Mouse (Mus musculus): ENCODE measurements around the gene Cep83. TPM values are rescaled to one million over a fixed set of nuclear protein-coding genes. Genes with fewer than 3 reads are reported as not detected.

The Cep83 gene
- polyA plus RNA-seq, 1 experiment from 2014 or later, result 18.4 TPM

- ATAC-seq, result no peak
- Histone ChIP-seq H3K4me2 (ENCODE audit: low read length) (no peak overlapping the region), H3K4me3 (ENCODE audit: low read depth, low read length) (no peak overlapping the region), H3K9me3 (replicated peaks; ENCODE audit: control insufficient read depth, low read length) (no peaks in the 10 kb centered on the region), H3K4me1 (ENCODE audit: control insufficient read depth, insufficient read depth, low read length) (peaks cover 9% of the 10 kb centered on the region), H3K27ac (ENCODE audit: low read depth, low read length) (no peak overlapping the region), H3K36me3 (ENCODE audit: control insufficient read depth, insufficient read depth, low read length) (peaks cover 6% of the 10 kb centered on the region; the same call in 1 of the 2 replicates), H3K27me3 (replicated peaks; ENCODE audit: control insufficient read depth, insufficient read depth, low read length) (no peaks in the 10 kb centered on the region), H3K9ac (ENCODE audit: low read length) (no peak overlapping the region)
- DNase-seq (ENCODE audit: low spot score), result no peak
- WGBS, result 90% methylated on average over 7 of the region's 7 CpGs
These were observed 121.6 kb downstream of the Cep83 start for GRCm38 (mm10) chr10:94809946-94810472.

GRCm38 (mm10) chr10:94811907-94812851, 123.7 kb downstream of the Cep83 start:
- Histone ChIP-seq H3K4me2 (ENCODE audit: low read length) (no peak overlapping the region), H3K36me3 (ENCODE audit: control insufficient read depth, insufficient read depth, low read length) (peaks cover 6% of the 10 kb centered on the region; the same call in 1 of the 2 replicates), H3K27ac (ENCODE audit: low read depth, low read length) (peak overlapping the region; percentile 29; the same call in 1 of the 2 replicates), H3K9ac (ENCODE audit: low read length) (no peak overlapping the region), H3K4me3 (ENCODE audit: low read depth, low read length) (no peak overlapping the region), H3K9me3 (replicated peaks; ENCODE audit: control insufficient read depth, low read length) (no peaks in the 10 kb centered on the region), H3K4me1 (ENCODE audit: control insufficient read depth, insufficient read depth, low read length) (peaks cover 9% of the 10 kb centered on the region), H3K27me3 (replicated peaks; ENCODE audit: control insufficient read depth, insufficient read depth, low read length) (no peaks in the 10 kb centered on the region)
- DNase-seq (ENCODE audit: low spot score) (peak; percentile 53), ATAC-seq (peak; percentile 49)
- 57% methylated on average over 17 of the region's 17 CpGs for WGBS

GRCm38 (mm10) chr10:94818127-94818526, 129.7 kb downstream of the Cep83 start:
- WGBS, result 91% methylated on average over 3 of the region's 3 CpGs
- no peak overlapping the region for H3K27ac ChIP-seq (ENCODE audit: low read depth, low read length)
- H3K4me2 ChIP-seq (ENCODE audit: low read length), result no peak overlapping the region
- peaks cover 4% of the 10 kb centered on the region; the same call in 1 of the 2 replicates for H3K4me1 ChIP-seq (ENCODE audit: control insufficient read depth, insufficient read depth, low read length)
- H3K9ac ChIP-seq (ENCODE audit: low read length), result no peak overlapping the region
- H3K36me3 ChIP-seq (ENCODE audit: control insufficient read depth, insufficient read depth, low read length), result no peaks in the 10 kb centered on the region
- no peaks in the 10 kb centered on the region for H3K9me3 ChIP-seq (replicated peaks; ENCODE audit: control insufficient read depth, low read length)
- no peak for DNase-seq (ENCODE audit: low spot score)
- H3K27me3 ChIP-seq (replicated peaks; ENCODE audit: control insufficient read depth, insufficient read depth, low read length), result no peaks in the 10 kb centered on the region
- ATAC-seq, result no peak
- no peak overlapping the region for H3K4me3 ChIP-seq (ENCODE audit: low read depth, low read length)

- Histone ChIP-seq H3K4me1 (ENCODE audit: control insufficient read depth, insufficient read depth, low read length) (no peaks in the 10 kb centered on the region), H3K36me3 (ENCODE audit: control insufficient read depth, insufficient read depth, low read length) (no peaks in the 10 kb centered on the region), H3K9ac (ENCODE audit: low read length) (no peak overlapping the region), H3K27ac (ENCODE audit: low read depth, low read length) (no peak overlapping the region), H3K4me3 (ENCODE audit: low read depth, low read length) (no peak overlapping the region), H3K27me3 (replicated peaks; ENCODE audit: control insufficient read depth, insufficient read depth, low read length) (no peaks in the 10 kb centered on the region), H3K4me2 (ENCODE audit: low read length) (no peak overlapping the region), H3K9me3 (replicated peaks; ENCODE audit: control insufficient read depth, low read length) (no peaks in the 10 kb centered on the region)
- 91% methylated on average over 17 of the region's 17 CpGs for WGBS
- no peak for ATAC-seq
- no peak for DNase-seq (ENCODE audit: low spot score)
These were observed 130.6 kb downstream of the Cep83 start for GRCm38 (mm10) chr10:94818781-94819665.

GRCm38 (mm10) chr10:94823971-94824760, 135.7 kb downstream of the Cep83 start:
- no peak overlapping the region for H3K9ac ChIP-seq (ENCODE audit: low read length)
- DNase-seq (ENCODE audit: low spot score) (no peak), ATAC-seq (no peak)
- H3K9me3 ChIP-seq (replicated peaks; ENCODE audit: control insufficient read depth, low read length), result no peaks in the 10 kb centered on the region
- no peak overlapping the region for H3K27ac ChIP-seq (ENCODE audit: low read depth, low read length)
- no peak overlapping the region for H3K4me3 ChIP-seq (ENCODE audit: low read depth, low read length)
- H3K36me3 ChIP-seq (ENCODE audit: control insufficient read depth, insufficient read depth, low read length), result peaks cover 21% of the 10 kb centered on the region
- H3K4me1 ChIP-seq (ENCODE audit: control insufficient read depth, insufficient read depth, low read length), result peaks cover 8% of the 10 kb centered on the region
- WGBS, result 65% methylated on average over 11 of the region's 11 CpGs
- no peaks in the 10 kb centered on the region for H3K27me3 ChIP-seq (replicated peaks; ENCODE audit: control insufficient read depth, insufficient read depth, low read length)
- no peak overlapping the region for H3K4me2 ChIP-seq (ENCODE audit: low read length)

- Histone ChIP-seq H3K9me3 (replicated peaks; ENCODE audit: control insufficient read depth, low read length) (no peaks in the 10 kb centered on the region), H3K27ac (ENCODE audit: low read depth, low read length) (no peak overlapping the region), H3K36me3 (ENCODE audit: control insufficient read depth, insufficient read depth, low read length) (peaks cover 28% of the 10 kb centered on the region), H3K27me3 (replicated peaks; ENCODE audit: control insufficient read depth, insufficient read depth, low read length) (no peaks in the 10 kb centered on the region), H3K4me2 (ENCODE audit: low read length) (no peak overlapping the region), H3K9ac (ENCODE audit: low read length) (no peak overlapping the region), H3K4me1 (ENCODE audit: control insufficient read depth, insufficient read depth, low read length) (peaks cover 18% of the 10 kb centered on the region), H3K4me3 (ENCODE audit: low read depth, low read length) (no peak overlapping the region)
- ATAC-seq (no peak), DNase-seq (ENCODE audit: low spot score) (no peak)
- WGBS, result 98% methylated on average over 2 of the region's 2 CpGs
These were observed 137.5 kb downstream of the Cep83 start for GRCm38 (mm10) chr10:94825951-94826350.

- Histone ChIP-seq H3K27ac (ENCODE audit: low read depth, low read length) (no peak overlapping the region), H3K27me3 (replicated peaks; ENCODE audit: control insufficient read depth, insufficient read depth, low read length) (no peaks in the 10 kb centered on the region), H3K9ac (ENCODE audit: low read length) (no peak overlapping the region), H3K4me1 (ENCODE audit: control insufficient read depth, insufficient read depth, low read length) (peaks cover 18% of the 10 kb centered on the region), H3K4me2 (ENCODE audit: low read length) (no peak overlapping the region), H3K4me3 (ENCODE audit: low read depth, low read length) (no peak overlapping the region), H3K9me3 (replicated peaks; ENCODE audit: control insufficient read depth, low read length) (no peaks in the 10 kb centered on the region), H3K36me3 (ENCODE audit: control insufficient read depth, insufficient read depth, low read length) (peaks cover 33% of the 10 kb centered on the region)
- no peak for ATAC-seq
- 94% methylated on average over 12 of the region's 12 CpGs for WGBS
- no peak for DNase-seq (ENCODE audit: low spot score)
These were observed 138.0 kb downstream of the Cep83 start for GRCm38 (mm10) chr10:94826436-94826835.

- Histone ChIP-seq H3K9me3 (replicated peaks; ENCODE audit: control insufficient read depth, low read length) (no peaks in the 10 kb centered on the region), H3K4me1 (ENCODE audit: control insufficient read depth, insufficient read depth, low read length) (peaks cover 18% of the 10 kb centered on the region), H3K27ac (ENCODE audit: low read depth, low read length) (no peak overlapping the region), H3K9ac (ENCODE audit: low read length) (no peak overlapping the region), H3K36me3 (ENCODE audit: control insufficient read depth, insufficient read depth, low read length) (peaks cover 35% of the 10 kb centered on the region), H3K27me3 (replicated peaks; ENCODE audit: control insufficient read depth, insufficient read depth, low read length) (no peaks in the 10 kb centered on the region), H3K4me2 (ENCODE audit: low read length) (no peak overlapping the region), H3K4me3 (ENCODE audit: low read depth, low read length) (no peak overlapping the region)
- no peak for ATAC-seq
- no peak for DNase-seq (ENCODE audit: low spot score)
- 91% methylated on average over 10 of the region's 10 CpGs for WGBS
These were observed 138.9 kb downstream of the Cep83 start for GRCm38 (mm10) chr10:94827325-94827724.
